Mouse (Mus musculus) stomach, postnatal 0 days (tissue): Measurements from ENCODE around the gene Zfp362. TPM values are rescaled to one million over a fixed set of nuclear protein-coding genes. Genes with fewer than 3 reads are reported as not detected.

Experiments used
- ATAC-seq: fragments of 200-750 bp; cut with Nextera tagmentation; 2 replicates; pipeline ENCODE4 v1.8.0; 2017; ENCODE audit not compliant: low FRiP score, low TSS enrichment
- DNase-seq: peaks from one replicate; pipeline ENCODE4 v3.0.0-alpha.2; 2016; ENCODE audit warnings: low spot score
- H3K27ac ChIP-seq: fragments of 300-500 bp; sonication (generic); replicated peaks from 2 replicates; pipeline ENCODE4 v1.5.1; 2014; ENCODE audit warnings: mild to moderate bottlenecking, control low read depth
- H3K27me3 ChIP-seq: fragments of 300-500 bp; sonication (generic); 2 replicates; pipeline ENCODE4 v1.6.1; 2014; ENCODE audit warnings: low read length; ENCODE audit not compliant: control insufficient read depth, insufficient read depth
- H3K36me3 ChIP-seq: fragments of 300-500 bp; sonication (generic); 2 replicates; pipeline ENCODE4 v1.6.1; 2014; ENCODE audit warnings: low read length, mixed read lengths; ENCODE audit not compliant: control insufficient read depth, insufficient read depth
- H3K4me1 ChIP-seq: fragments of 300-500 bp; sonication (generic); replicated peaks from 2 replicates; pipeline ENCODE4 v1.6.1; 2014; ENCODE audit warnings: antibody characterized with exemption; ENCODE audit not compliant: control insufficient read depth, insufficient read depth
- H3K4me2 ChIP-seq: fragments of 300-500 bp; sonication (generic); replicated peaks from 2 replicates; pipeline ENCODE4 v1.6.1; 2014; ENCODE audit warnings: low read depth, mild to moderate bottlenecking, control low read depth, moderate library complexity
- H3K4me3 ChIP-seq: fragments of 300-500 bp; sonication (generic); 2 replicates; pipeline ENCODE4 v1.5.1; 2014; ENCODE audit warnings: low read depth, low read length, control low read depth
- H3K9ac ChIP-seq: fragments of 300-500 bp; sonication (generic); 2 replicates; pipeline ENCODE4 v1.6.1; 2014; ENCODE audit warnings: mild to moderate bottlenecking, low read length, control low read depth, mixed read lengths
- H3K9me3 ChIP-seq: fragments of 300-500 bp; sonication (generic); 2 replicates; pipeline ENCODE4 v1.6.1; 2016; ENCODE audit warnings: low read length; ENCODE audit not compliant: control insufficient read depth
- CTCF ChIP-seq: IDR thresholded peaks from 2 replicates; pipeline ENCODE4 v1.5.1; 2016; ENCODE audit warnings: antibody characterized with exemption, low read depth, mild to moderate bottlenecking, moderate library complexity
- EP300 ChIP-seq: optimal IDR thresholded peaks from 2 replicates; pipeline ENCODE3; 2016; ENCODE audit warnings: antibody characterized with exemption
- WGBS: fragments of 180-500 bp; shearing (Covaris S2); extraction: QIAGEN DNeasy Blood & Tissue Kit; methylation state at CpG from one replicate; pipeline ENCODE4 v1.1.7; 2014; 5-methylcytosine and 5-hydroxymethylcytosine counted together
- polyA plus RNA-seq: library from polyadenylated mRNA; unstranded; fragments of >200 nt; fragmentation: Nextera tagmentation; extraction: Ambion mirVana; gene quantifications from 2 replicates; pipeline ENCODE4 v1.2.1, GENCODE M21; 2015

The Zfp362 gene
- polyA plus RNA-seq, 1 experiment from 2014 or later: 11.3 TPM

DNA sequence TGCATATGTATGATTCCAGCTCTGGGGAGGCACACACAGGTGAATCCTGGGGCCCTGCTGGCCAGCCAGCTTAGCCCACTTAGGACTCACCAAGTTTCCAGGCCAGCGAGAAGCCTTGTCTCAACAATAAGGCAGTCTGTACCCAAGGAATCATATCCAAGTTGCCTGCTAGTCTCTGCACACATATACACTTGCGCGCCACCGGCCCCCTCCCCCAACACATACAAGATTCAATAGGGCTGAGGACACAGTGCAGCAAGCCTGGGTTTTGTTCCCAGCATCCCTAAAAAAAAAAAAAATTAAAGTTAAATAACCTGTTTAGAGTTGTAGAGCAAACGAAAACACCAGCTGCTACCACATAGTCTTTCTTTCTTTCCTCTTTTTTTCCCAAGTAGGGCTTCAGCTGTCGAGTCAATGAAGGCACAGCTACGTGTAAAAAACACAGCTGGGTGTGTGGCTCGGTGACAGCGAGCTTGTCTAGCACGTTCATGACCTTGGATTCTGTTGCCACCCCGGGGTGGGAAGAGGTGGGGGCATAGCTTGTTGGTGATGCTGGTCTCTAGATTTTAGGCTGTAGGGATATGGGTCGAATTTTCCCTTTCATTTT is 39.6 kb upstream of the Zfp362 start:
- Histone ChIP-seq H3K9ac (no peak overlapping the region), H3K36me3 (no peaks in the 10 kb centered on the region), H3K4me3 (no peak overlapping the region), H3K27ac (0 out of 2 replicates have a peak overlapping the region, but pooled peaks have one; percentile 8), H3K4me2 (no peak overlapping the region), H3K9me3 (no peaks in the 10 kb centered on the region), H3K27me3 (no peaks in the 10 kb centered on the region), H3K4me1 (no peaks in the 10 kb centered on the region; the same call in 1 of the 2 replicates)
- ATAC-seq (no peak), DNase-seq (no peak)
- TF ChIP-seq EP300: no peak
- no peak for TF ChIP-seq CTCF
- WGBS: 62% methylated on average over 12 of the region's 12 CpGs

DNA sequence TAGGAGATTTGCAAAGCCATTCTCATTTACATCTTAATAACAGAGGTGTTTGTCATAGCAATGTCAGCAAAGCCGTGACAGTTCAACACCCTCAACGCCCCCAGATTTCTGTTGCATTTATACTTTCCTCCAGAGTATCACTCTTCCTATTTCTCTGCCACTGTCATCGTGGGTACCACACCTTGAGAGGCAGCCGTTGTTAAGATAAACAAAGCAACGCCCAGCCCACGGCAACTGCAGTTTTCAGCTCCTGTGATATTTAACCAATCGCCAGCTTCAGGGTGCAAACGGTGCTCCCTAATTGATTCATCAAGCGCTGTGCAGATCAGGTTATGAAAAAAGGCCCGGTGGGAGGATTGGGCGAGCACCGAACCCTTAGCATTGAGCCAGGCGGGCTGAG is 38.7 kb upstream of the Zfp362 start:
- H3K36me3 ChIP-seq: no peaks in the 10 kb centered on the region
- H3K4me1 ChIP-seq: peaks cover 5% of the 10 kb centered on the region
- TF ChIP-seq CTCF (no peak), EP300 (no peak)
- H3K27ac ChIP-seq: no peak overlapping the region
- 24% methylated on average over 13 of the region's 13 CpGs for WGBS
- H3K9ac ChIP-seq: no peak overlapping the region
- no peak overlapping the region for H3K4me2 ChIP-seq
- H3K9me3 ChIP-seq: no peaks in the 10 kb centered on the region
- no peaks in the 10 kb centered on the region for H3K27me3 ChIP-seq
- no peak overlapping the region for H3K4me3 ChIP-seq
- DNase-seq (no peak), ATAC-seq (peak; percentile 34; the same call in 1 of the 2 replicates)

DNA sequence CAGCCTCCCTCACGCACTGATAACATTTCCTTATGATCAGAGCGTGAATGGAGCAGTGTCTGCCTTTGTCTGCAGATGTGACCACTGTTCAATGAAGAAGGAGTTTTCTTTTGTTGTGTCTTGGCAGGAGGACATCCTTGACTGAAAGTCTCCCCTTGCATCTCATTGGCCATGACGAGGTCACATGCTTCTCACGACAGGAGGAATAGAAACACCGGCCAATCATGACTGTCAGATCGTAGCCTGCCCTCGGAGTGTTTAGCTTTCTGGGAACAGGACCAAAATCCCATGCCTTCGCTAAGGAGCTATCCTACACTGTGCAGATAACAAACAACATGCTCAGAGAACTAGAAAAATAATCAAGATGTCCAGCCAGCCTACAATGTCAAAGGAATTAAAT is 35.4 kb upstream of the Zfp362 start:
- DNase-seq: no peak

DNA sequence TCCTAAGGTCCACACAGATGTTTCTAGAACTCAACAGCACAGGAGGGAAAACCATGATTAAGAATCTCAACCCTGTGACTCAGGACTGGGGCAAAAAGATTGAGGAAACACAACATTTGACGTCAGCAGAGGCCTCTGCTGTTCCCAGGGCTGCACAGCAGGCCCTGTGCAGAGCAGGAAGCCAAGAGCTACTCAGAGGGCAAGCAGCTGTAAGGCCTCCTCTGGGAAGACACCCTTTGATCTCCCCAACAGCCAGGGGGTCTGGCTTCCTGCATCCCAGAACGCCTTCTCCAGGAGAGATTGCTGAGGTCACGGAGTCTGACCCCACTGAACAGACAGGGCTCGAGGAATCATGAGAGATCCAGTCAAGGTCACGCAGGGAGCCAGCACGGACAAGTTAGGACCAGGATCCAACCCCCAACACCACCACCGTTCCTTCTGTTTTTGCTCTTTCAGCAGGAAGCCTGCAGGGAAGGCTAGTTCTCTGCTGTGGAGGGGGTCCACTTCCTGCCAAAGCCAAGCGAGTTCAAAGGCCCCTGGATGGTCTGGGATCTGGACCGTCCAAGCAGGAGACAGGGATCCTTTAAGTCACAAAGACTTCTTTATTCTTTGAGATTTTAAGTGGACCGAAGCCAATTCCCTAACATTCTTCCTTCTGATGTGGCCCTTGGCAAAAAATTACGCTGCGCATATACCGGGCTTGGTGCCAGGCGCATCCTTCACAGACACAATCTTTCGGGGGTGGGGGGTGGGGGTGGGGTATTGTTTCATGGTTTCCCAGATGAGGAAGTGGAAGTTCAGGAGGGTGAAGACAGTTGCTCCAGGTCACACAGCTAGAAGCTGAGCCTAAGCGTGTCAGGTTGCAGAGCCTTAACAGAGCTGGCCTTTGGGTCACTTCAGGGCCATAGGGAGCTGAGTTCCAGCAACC is 34.2 kb upstream of the Zfp362 start:
- H3K27me3 ChIP-seq: no peaks in the 10 kb centered on the region

More for the DNA sequence above, 35.4 kb upstream of the Zfp362 start:
- Histone ChIP-seq H3K4me3 (no peak overlapping the region), H3K9ac (no peak overlapping the region), H3K27ac (no peak overlapping the region), H3K36me3 (no peaks in the 10 kb centered on the region), H3K9me3 (no peaks in the 10 kb centered on the region), H3K4me1 (peaks cover 8% of the 10 kb centered on the region), H3K27me3 (no peaks in the 10 kb centered on the region), H3K4me2 (no peak overlapping the region)
- TF ChIP-seq CTCF (no peak), EP300 (no peak)
- ATAC-seq: no peak
- WGBS: 46% methylated on average over 8 of the region's 8 CpGs

DNA sequence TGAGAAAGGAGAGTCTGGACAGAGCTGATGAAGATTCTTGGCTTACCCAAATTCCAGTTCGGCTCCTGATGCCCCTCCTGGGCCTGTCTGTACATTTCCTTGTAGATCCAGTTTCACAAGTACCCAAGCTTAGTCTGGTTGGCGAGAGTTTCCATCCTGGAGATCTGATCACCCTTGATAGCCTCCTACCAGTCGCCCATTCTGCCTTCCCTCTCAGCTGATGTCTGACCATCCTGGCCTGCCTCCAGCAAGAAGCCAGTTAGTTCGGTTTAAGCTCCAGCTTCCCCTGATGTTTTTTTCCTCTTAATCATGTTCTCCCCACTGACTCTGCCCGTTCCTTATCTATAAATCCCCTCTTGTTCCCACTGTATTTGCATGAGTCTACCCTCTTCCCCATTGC is 32.4 kb upstream of the Zfp362 start:
- Histone ChIP-seq H3K27ac (peak overlapping the region; percentile 84), H3K4me3 (no peak overlapping the region)
- WGBS: 36% methylated on average over 5 of the region's 5 CpGs

More for the DNA sequence above, 34.2 kb upstream of the Zfp362 start:
- Histone ChIP-seq H3K4me1 (peaks cover 8% of the 10 kb centered on the region), H3K9ac (0 out of 2 replicates have a peak overlapping the region, but pooled peaks have one; percentile 27), H3K9me3 (no peaks in the 10 kb centered on the region), H3K27ac (peak overlapping the region; percentile 84), H3K4me2 (no peak overlapping the region), H3K4me3 (no peak overlapping the region), H3K36me3 (no peaks in the 10 kb centered on the region)
- WGBS: 28% methylated on average over 16 of the region's 16 CpGs
- peak; percentile 29 for DNase-seq
- ATAC-seq: peak; percentile 69
- no peak for TF ChIP-seq EP300
- peak; percentile 20; the same call in 1 of the 2 replicates for TF ChIP-seq CTCF

More for the DNA sequence above, 32.4 kb upstream of the Zfp362 start:
- DNase-seq (no peak), ATAC-seq (no peak; the same call in 1 of the 2 replicates)
- TF ChIP-seq CTCF (no peak), EP300 (no peak)
- no peak overlapping the region for H3K4me2 ChIP-seq
- peaks cover 8% of the 10 kb centered on the region for H3K4me1 ChIP-seq
- no peaks in the 10 kb centered on the region for H3K9me3 ChIP-seq
- no peak overlapping the region for H3K9ac ChIP-seq
- H3K36me3 ChIP-seq: no peaks in the 10 kb centered on the region
- H3K27me3 ChIP-seq: no peaks in the 10 kb centered on the region
